Mouse (Mus musculus) lung, postnatal 36 days (tissue): ENCODE results near the gene Pon1.

ENCODE experiments used
- DNase-seq: peaks from one replicate; pipeline ENCODE4 v3.0.0; 2022; ENCODE audit warnings: mixed read lengths

Gene Pon1

GRCm38 (mm10) chr6:5120229-5120628 is 73.5 kb downstream of the Pon1 start:
- no peak for DNase-seq

DNA sequence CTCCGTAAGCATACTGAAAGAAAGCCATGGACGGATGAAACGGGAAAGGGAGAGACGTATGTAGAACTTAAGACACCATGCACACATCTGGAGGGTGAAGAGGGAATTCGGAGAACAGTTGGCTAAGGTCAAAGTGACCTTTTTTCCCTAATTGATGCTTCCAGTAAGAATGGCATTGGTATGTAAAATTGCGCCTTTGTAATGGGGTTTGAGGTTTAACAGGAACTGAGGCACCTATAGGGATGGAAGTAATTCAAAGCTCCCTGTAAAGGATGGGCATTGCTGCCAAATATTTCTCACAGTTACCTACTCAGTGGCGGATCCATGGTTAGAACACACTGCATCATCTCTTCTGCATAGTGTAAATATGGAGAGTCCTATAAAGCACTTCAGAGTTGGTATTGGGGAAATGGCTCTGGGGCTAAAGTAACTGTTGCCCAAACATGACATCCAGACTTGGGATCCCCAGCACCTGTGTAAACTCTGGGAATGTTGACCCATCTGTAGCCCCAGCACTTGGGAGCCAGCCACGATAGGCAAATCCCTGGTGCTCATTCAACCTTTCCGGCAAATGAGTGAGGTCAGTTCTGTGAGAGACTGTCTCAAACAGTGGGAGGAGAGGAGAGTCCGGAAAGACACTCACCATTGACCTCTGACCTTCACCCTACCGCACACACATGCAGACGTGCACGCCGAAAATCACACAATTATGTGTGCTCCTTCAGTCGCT is 74.4 kb downstream of the Pon1 start:
- no peak for DNase-seq
